Mouse (Mus musculus): ENCODE results near the gene Grk6.

- no peak for TF ChIP-seq CTCF (IDR thresholded peaks at IDR 0.05; ENCODE audit: low read depth)
- TF ChIP-seq EP300 (IDR thresholded peaks at IDR 0.05; ENCODE audit: low read depth), result no peak
Observed at GRCm38 (mm10) chr13:55407341-55407740, 37.5 kb upstream of the Grk6 start.

Measured in heart, postnatal 0 days (tissue).